Mouse (Mus musculus): ENCODE results near the gene Igsf6. TPM values are rescaled to one million over a fixed set of nuclear protein-coding genes. Genes with fewer than 3 reads are reported as not detected.
"Not testable (repeated sequence)": the region's sequence is repeated elsewhere in the genome, so short reads cannot be mapped to it uniquely, and the experiment has no call there.

Igsf6 gene
- polyA plus RNA-seq, 1 experiment: 5.7 TPM

DNA sequence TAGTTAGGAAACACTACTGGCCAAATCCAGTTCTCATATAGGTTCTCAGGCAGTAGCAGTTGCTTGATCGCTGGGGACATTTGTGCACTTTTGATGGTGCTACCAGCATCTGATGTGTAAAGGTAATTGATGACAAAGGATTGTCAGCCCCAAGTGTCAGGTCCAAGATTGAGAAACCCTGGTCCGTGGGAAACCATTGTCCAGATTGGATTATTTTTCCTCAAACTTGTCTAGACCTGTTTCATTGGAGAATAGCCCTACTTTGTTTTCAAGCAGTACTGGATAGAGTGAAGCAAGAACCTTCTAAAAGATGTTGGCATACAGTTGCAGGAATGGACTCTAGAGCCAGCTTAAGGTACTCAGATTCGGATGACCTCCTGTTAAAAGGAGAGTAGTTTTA, 31.4 kb downstream of the Igsf6 start:
- H3K4me3 ChIP-seq (ENCODE audit: extremely low read depth, insufficient read depth, insufficient read length): no peak overlapping the region
- TF ChIP-seq POLR2A (IDR thresholded peaks at IDR 0.05; ENCODE audit: low read depth, low read length): no peak
- TF ChIP-seq CTCF (IDR thresholded peaks at IDR 0.05; ENCODE audit: extremely low read depth, insufficient read depth, insufficient read length, insufficient replicate concordance): no peak
- no peak overlapping the region for H3K27ac ChIP-seq (ENCODE audit: insufficient read depth, low read length)
- no peak for DNase-seq (ENCODE audit: low read depth in 1 of 2, low spot score in 2 of 2)
- no peaks in the 10 kb centered on the region; the same call in 1 of the 2 replicates for H3K4me1 ChIP-seq (ENCODE audit: control insufficient read depth, insufficient read depth, insufficient read length)
- H3K27me3 ChIP-seq (ENCODE audit: control insufficient read depth, insufficient read depth, low read length): no peaks in the 10 kb centered on the region
- H3K36me3 ChIP-seq (ENCODE audit: control insufficient read depth, insufficient read depth, low read length): no peaks in the 10 kb centered on the region
- WGBS: 92% methylated on average over 3 of the region's 3 CpGs

DNA sequence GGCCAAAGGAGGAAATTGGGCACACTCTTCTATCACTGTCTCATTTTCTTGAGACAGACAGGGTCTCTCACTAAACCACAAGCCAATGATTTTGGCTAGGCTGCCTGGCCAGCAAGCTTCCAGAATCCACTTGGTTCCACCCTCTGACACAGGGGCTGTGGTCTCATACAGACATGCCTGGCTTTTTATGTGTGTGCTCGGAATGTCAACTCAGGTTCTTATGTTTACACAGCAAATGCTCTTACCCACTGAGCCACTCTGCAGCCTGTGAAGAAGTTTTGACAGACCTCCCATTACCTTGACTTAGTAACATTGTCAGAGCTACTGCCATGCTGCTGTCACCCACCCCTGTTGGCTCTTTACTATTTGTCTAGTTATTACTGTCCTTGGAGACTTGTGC, 32.4 kb downstream of the Igsf6 start:
- H3K4me1 ChIP-seq (ENCODE audit: control insufficient read depth, insufficient read depth, insufficient read length): no peaks in the 10 kb centered on the region; the same call in 1 of the 2 replicates
- H3K4me3 ChIP-seq (ENCODE audit: extremely low read depth, insufficient read depth, insufficient read length): no peak overlapping the region
- H3K27me3 ChIP-seq (ENCODE audit: control insufficient read depth, insufficient read depth, low read length): no peaks in the 10 kb centered on the region
- 78% methylated on average over 1 of the region's 1 CpGs for WGBS
- H3K36me3 ChIP-seq (ENCODE audit: control insufficient read depth, insufficient read depth, low read length): no peaks in the 10 kb centered on the region
- H3K27ac ChIP-seq (ENCODE audit: insufficient read depth, low read length): no peak overlapping the region
- TF ChIP-seq CTCF (IDR thresholded peaks at IDR 0.05; ENCODE audit: extremely low read depth, insufficient read depth, insufficient read length, insufficient replicate concordance) (no peak), POLR2A (IDR thresholded peaks at IDR 0.05; ENCODE audit: low read depth, low read length) (no peak)
- DNase-seq (ENCODE audit: low read depth in 1 of 2, low spot score in 2 of 2): no peak

DNA sequence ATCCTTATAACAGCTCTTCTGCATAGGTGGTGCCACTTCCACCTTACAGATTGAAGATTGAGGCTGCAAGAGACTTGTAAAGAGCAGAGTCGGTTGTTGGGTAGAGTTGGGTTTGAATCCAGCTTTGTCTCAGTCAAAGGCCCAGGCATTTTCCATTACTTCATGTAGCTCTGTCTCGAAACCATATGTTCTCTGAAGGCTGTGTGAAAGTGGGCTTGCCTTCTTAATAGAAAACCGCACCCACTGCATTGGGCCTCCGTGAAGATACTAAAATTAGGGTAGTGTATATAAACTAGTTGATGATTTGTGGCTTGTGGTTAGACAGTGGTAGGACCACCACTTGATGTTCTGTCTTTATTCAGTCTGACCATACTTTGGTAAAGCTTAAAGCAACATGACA, 33.8 kb downstream of the Igsf6 start:
- Histone ChIP-seq H3K27ac (ENCODE audit: insufficient read depth, low read length) (no peak overlapping the region), H3K36me3 (ENCODE audit: control insufficient read depth, insufficient read depth, low read length) (no peaks in the 10 kb centered on the region), H3K27me3 (ENCODE audit: control insufficient read depth, insufficient read depth, low read length) (no peaks in the 10 kb centered on the region), H3K4me1 (ENCODE audit: control insufficient read depth, insufficient read depth, insufficient read length) (no peaks in the 10 kb centered on the region; the same call in 1 of the 2 replicates), H3K4me3 (ENCODE audit: extremely low read depth, insufficient read depth, insufficient read length) (no peak overlapping the region)
- DNase-seq (ENCODE audit: low read depth in 1 of 2, low spot score in 2 of 2): no peak
- 48% methylated on average over 4 of the region's 4 CpGs for WGBS
- TF ChIP-seq POLR2A (IDR thresholded peaks at IDR 0.05; ENCODE audit: low read depth, low read length) (no peak), CTCF (IDR thresholded peaks at IDR 0.05; ENCODE audit: extremely low read depth, insufficient read depth, insufficient read length, insufficient replicate concordance) (no peak)

DNA sequence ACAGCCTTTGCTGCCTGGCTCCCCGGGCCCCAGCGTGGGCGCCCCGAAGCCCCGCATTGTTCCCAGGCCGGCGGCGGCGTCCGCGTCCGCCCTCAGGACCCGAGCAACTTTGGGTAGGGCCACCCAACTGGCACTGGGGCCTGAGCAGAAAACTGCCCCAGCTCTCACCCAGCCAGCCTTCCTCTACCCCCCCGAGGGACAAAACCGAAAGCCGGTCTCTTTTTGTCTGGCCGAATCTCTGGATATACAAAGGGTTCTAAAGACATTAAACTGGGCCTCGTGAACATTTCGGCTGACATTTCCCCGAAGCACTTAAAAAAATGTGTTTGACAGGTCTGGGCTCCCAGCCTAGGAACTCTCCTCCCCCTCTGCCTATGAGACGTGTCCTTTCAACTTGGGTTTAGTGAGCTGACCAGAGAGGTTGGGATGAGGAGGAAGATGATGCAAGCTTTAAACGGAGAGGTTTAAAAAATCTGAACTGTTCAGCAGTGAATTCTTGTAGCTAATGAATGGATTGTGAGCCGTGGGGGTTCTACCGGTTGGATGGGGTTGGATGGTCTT, 39.1 kb downstream of the Igsf6 start:
- peak overlapping the region; percentile 91 for H3K4me3 ChIP-seq (ENCODE audit: extremely low read depth, insufficient read depth, insufficient read length)
- TF ChIP-seq POLR2A (IDR thresholded peaks at IDR 0.05; ENCODE audit: low read depth, low read length): no peak
- TF ChIP-seq CTCF (IDR thresholded peaks at IDR 0.05; ENCODE audit: extremely low read depth, insufficient read depth, insufficient read length, insufficient replicate concordance): no peak
- peaks cover 2% of the 10 kb centered on the region; the same call in 1 of the 2 replicates for H3K4me1 ChIP-seq (ENCODE audit: control insufficient read depth, insufficient read depth, insufficient read length)
- peak overlapping the region; percentile 83 for H3K27ac ChIP-seq (ENCODE audit: insufficient read depth, low read length)
- peak in 1 of 2 experiments; percentile 6 for DNase-seq (ENCODE audit: low read depth in 1 of 2, low spot score in 2 of 2)
- 1% methylated on average over 24 of the region's 24 CpGs for WGBS
- no peaks in the 10 kb centered on the region for H3K36me3 ChIP-seq (ENCODE audit: control insufficient read depth, insufficient read depth, low read length)
- H3K27me3 ChIP-seq (ENCODE audit: control insufficient read depth, insufficient read depth, low read length): no peaks in the 10 kb centered on the region

DNA sequence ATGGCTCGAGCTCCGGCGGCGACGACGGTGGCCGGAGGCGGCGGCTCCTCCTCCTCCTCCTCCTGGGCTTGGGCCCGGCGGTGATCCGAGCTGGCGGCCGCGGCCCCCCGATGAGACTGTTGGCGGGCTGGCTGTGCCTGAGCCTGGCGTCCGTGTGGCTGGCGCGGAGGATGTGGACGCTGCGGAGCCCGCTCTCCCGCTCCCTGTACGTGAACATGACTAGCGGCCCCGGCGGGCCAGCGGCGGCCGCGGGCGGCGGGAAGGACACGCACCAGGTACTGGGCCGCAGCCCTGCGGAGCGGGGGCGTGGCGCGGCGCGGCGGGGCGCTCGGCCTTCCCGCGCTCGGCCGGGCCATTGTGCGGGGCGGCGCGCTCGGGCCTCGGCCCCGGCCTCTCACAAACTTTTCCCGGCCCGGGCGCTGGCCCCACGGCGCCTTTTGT, 39.7 kb downstream of the Igsf6 start:
- Histone ChIP-seq H3K36me3 (ENCODE audit: control insufficient read depth, insufficient read depth, low read length) (no peaks in the 10 kb centered on the region), H3K4me3 (ENCODE audit: extremely low read depth, insufficient read depth, insufficient read length) (peak overlapping the region; percentile 91), H3K27me3 (ENCODE audit: control insufficient read depth, insufficient read depth, low read length) (no peaks in the 10 kb centered on the region), H3K27ac (ENCODE audit: insufficient read depth, low read length) (peak overlapping the region; percentile 83), H3K4me1 (ENCODE audit: control insufficient read depth, insufficient read depth, insufficient read length) (peaks cover 2% of the 10 kb centered on the region; the same call in 1 of the 2 replicates)
- TF ChIP-seq POLR2A (IDR thresholded peaks at IDR 0.05; ENCODE audit: low read depth, low read length) (no peak), CTCF (IDR thresholded peaks at IDR 0.05; ENCODE audit: extremely low read depth, insufficient read depth, insufficient read length, insufficient replicate concordance) (no peak)
- DNase-seq (ENCODE audit: low read depth in 1 of 2, low spot score in 2 of 2): no peak
- 1% methylated on average over 43 of the region's 63 CpGs for WGBS

DNA sequence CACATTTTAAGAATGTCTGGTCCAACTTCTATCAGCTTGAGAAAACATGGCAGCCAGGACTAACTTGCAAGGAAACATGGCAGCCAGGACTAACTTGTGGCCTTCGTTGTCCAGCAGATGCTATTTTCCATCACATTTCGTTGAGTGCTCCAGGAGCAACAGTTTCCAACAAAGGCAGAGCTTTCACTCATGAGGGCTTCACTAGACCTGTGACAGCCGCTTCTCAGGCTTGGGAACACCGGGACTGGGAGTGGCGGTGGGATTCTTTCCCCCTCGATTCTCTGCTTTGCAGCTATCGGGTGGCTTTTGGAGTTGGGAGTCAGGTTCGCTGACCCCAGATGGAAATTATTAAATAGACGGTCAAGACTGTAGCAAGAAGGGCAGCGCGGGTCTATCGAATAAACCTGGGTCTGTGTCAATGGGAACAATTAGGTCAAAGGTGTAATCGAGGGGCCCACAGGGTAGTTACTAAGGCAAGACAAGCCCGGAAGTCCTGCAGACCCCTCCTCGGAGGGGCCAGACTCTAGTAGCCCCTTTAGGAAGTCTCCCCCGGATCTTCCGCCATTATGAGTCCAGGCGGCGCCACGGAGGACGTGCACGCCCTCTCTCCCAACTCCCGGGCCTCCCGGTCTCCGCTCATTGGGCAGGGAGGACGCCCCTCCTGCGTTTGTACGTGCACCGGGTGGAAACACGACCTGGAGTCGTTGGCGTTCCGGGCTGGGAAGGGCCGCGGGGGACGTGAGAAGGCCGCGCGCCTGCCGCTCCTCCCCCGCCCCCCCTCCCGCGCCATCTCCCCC, 40.3 kb downstream of the Igsf6 start, which contains the start of gene Mettl9:
Mettl9 (plus strand) TSS at position 590 of the 797 bp plus-strand sequence.
- H3K27ac ChIP-seq (ENCODE audit: insufficient read depth, low read length): peak within 1 kb of the TSS; percentile 83
- peak within 1 kb of the TSS; percentile 91 for H3K4me3 ChIP-seq (ENCODE audit: extremely low read depth, insufficient read depth, insufficient read length)
- WGBS: 7% methylated on average over 39 of the region's 43 CpGs
- peak; percentile 72 for TF ChIP-seq POLR2A (IDR thresholded peaks at IDR 0.05; ENCODE audit: low read depth, low read length)
- no peak for TF ChIP-seq CTCF (IDR thresholded peaks at IDR 0.05; ENCODE audit: extremely low read depth, insufficient read depth, insufficient read length, insufficient replicate concordance)
- H3K36me3 ChIP-seq (ENCODE audit: control insufficient read depth, insufficient read depth, low read length): no peaks in the 10 kb centered on the region
- H3K4me1 ChIP-seq (ENCODE audit: control insufficient read depth, insufficient read depth, insufficient read length): peaks cover 2% of the 10 kb centered on the region; the same call in 1 of the 2 replicates
- peak; percentile 85 to 89 for DNase-seq (ENCODE audit: low read depth in 1 of 2, low spot score in 2 of 2)
- H3K27me3 ChIP-seq (ENCODE audit: control insufficient read depth, insufficient read depth, low read length): no peaks in the 10 kb centered on the region

DNA sequence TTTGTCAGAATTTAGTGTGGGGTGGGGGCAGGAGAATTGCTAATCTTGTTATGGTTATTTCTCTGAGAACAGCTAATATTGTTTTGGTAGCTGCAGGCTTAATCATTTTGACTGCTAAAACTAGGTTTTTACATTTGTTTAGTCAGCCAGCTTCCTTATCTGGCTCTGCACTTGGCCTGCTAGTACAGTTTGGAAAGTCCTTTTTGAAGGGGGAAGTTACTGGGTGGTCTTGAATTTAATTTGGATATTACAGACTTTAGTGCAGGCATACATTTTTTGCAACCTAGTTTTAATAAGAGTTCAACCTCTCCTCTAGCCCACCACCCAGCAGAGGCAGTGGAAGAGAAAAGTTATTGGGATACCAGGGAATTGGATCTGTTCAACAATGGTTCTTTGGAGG, 44.4 kb downstream of the Igsf6 start:
- H3K27ac ChIP-seq (ENCODE audit: insufficient read depth, low read length); H3K4me3 ChIP-seq (ENCODE audit: extremely low read depth, insufficient read depth, insufficient read length); DNase-seq (ENCODE audit: low read depth in 1 of 2, low spot score in 2 of 2); H3K27me3 ChIP-seq (ENCODE audit: control insufficient read depth, insufficient read depth, low read length); H3K36me3 ChIP-seq (ENCODE audit: control insufficient read depth, insufficient read depth, low read length); H3K4me1 ChIP-seq (ENCODE audit: control insufficient read depth, insufficient read depth, insufficient read length): not testable (repeated sequence)

All from spleen, adult 2 months (tissue).